In the genomic region with DNA sequence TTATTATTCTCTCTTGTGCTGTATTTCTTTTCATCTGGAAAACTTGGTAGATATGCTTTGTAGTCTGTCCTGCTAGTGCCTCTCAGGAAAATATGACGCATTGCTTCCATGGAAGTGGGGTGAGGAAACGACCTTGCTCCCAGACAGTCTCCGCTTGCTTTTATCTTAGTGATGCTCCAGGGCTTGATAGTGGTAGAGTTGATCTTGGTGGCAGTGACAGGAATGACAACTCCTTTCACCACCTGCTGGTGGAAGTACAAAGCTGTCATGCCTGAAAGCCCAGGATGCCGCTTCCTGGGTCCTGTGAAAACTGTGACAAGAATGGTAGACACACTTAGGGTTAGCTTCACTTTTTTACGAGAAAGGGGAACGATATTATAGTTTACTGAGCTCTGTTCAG, we compare ENCODE assay signal across 13 mouse cellular contexts. TPM values are rescaled to one million over a fixed set of nuclear protein-coding genes. Genes with fewer than 3 reads are reported as not detected.
DNase-seq lines count a peak whose midpoint lies in the region; ATAC-seq and TF ChIP-seq lines count a peak whose summit lies in the region.
"Had no signal": no experiment of that assay in that cellular context is flagged by ENCODE, and none has a peak within 500 bp of the region (broad histone marks: within the 10 kb centered on the region; RNA-seq: fewer than 3 reads in every experiment).

No protein-coding gene starts in this region.

- no peaks in the 10 kb centered on the region for H3K36me3 ChIP-seq in intestine, postnatal 0 days (ENCODE audit: control insufficient read depth, insufficient read depth)
- no peaks in the 10 kb centered on the region for H3K36me3 ChIP-seq in intestine, embryonic 16.5 days (ENCODE audit: control insufficient read depth, insufficient read depth, low read length)
- H3K36me3 ChIP-seq in heart, embryonic 14.5 days (ENCODE audit: control insufficient read depth, insufficient read depth, low read length), result peaks cover 4% of the 10 kb centered on the region
- H3K36me3 ChIP-seq: hindbrain, embryonic 12.5 days; neural tube, embryonic 15.5 days had no signal

- DNase-seq in 416B (ENCODE audit: low read depth), result peak; percentile 54
- peak; percentile 25 for DNase-seq in brain, adult 2 months (ENCODE audit: low read depth, low spot score)
- no peak for DNase-seq in natural killer cell, adult 2 months (ENCODE audit: low spot score in 2 of 2)
- no peak for DNase-seq in frontal cortex, postnatal 14 days (ENCODE audit: low spot score in 2 of 2)
- no peak for DNase-seq in layer of hippocampus, adult 11-12 months (ENCODE audit: low spot score)
- DNase-seq: gastrocnemius, adult 2 months; layer of hippocampus, adult 9-11 months had no signal

- ATAC-seq in intestine, postnatal 0 days, result no peak
- no peak for ATAC-seq in intestine, embryonic 16.5 days
- peak; percentile 71; the same call in 1 of the 2 replicates for ATAC-seq in heart, embryonic 14.5 days (ENCODE audit: insufficient number of reproducible peaks, insufficient read depth, low FRiP score, low read depth)

- no peak overlapping the region for H3K4me2 ChIP-seq in intestine, postnatal 0 days (replicated peaks; ENCODE audit: low read depth)
- no peak overlapping the region for H3K4me2 ChIP-seq in intestine, embryonic 16.5 days (ENCODE audit: low read depth, low read length)
- peak overlapping the region; percentile 48 for H3K4me2 ChIP-seq in heart, embryonic 14.5 days (ENCODE audit: low read length)
- H3K4me2 ChIP-seq: hindbrain, embryonic 12.5 days; midbrain, embryonic 12.5 days; neural tube, embryonic 15.5 days had no signal

- H3K27me3 ChIP-seq in intestine, postnatal 0 days (replicated peaks; ENCODE audit: control insufficient read depth, insufficient read depth, low read length), result no peaks in the 10 kb centered on the region
- no peaks in the 10 kb centered on the region for H3K27me3 ChIP-seq in intestine, embryonic 16.5 days (replicated peaks; ENCODE audit: control insufficient read depth, insufficient read depth, low read length)
- H3K27me3 ChIP-seq in heart, embryonic 14.5 days (ENCODE audit: control insufficient read depth, insufficient read depth, low read length), result no peaks in the 10 kb centered on the region
- H3K27me3 ChIP-seq: hindbrain, embryonic 12.5 days; midbrain, embryonic 12.5 days; neural tube, embryonic 15.5 days had no signal

- H3K4me3 ChIP-seq in intestine, postnatal 0 days (ENCODE audit: low read depth, low read length), result no peak overlapping the region
- no peak overlapping the region for H3K4me3 ChIP-seq in intestine, embryonic 16.5 days (ENCODE audit: low read length)
- H3K4me3 ChIP-seq in heart, embryonic 14.5 days (ENCODE audit: control insufficient read depth in 1 of 2, insufficient read depth in 1 of 2, low read depth in 1 of 2, low read length in 2 of 2), result no peak overlapping the region
- H3K4me3 ChIP-seq: gastrocnemius, adult 2 months; hindbrain, embryonic 12.5 days; midbrain, embryonic 12.5 days; neural tube, embryonic 15.5 days had no signal

- peak; percentile 53 for TF ChIP-seq CTCF in intestine, postnatal 0 days (IDR thresholded peaks at IDR 0.05; ENCODE audit: low read depth)

- WGBS in intestine, postnatal 0 days, result 80% methylated on average over 6 of the region's 6 CpGs
- WGBS in intestine, embryonic 16.5 days, result 80% methylated on average over 6 of the region's 6 CpGs
- 20% methylated on average over 6 of the region's 6 CpGs for WGBS in heart, embryonic 14.5 days

- no peak overlapping the region for H3K27ac ChIP-seq in intestine, postnatal 0 days (ENCODE audit: low read depth, low read length)
- H3K27ac ChIP-seq in intestine, embryonic 16.5 days (ENCODE audit: low read length), result no peak overlapping the region
- H3K27ac ChIP-seq in heart, embryonic 14.5 days (replicated peaks in 1 of 2; ENCODE audit: control insufficient read depth in 1 of 2, insufficient read depth in 1 of 2, low read depth in 2 of 2, low read length in 2 of 2), result peak overlapping the region; percentile 76 to 90
- H3K27ac ChIP-seq: gastrocnemius, adult 2 months; hindbrain, embryonic 12.5 days; midbrain, embryonic 12.5 days; neural tube, embryonic 15.5 days had no signal

- 0 out of 2 replicates have a peak, but pooled peaks cover 2% of the 10 kb centered on the region for H3K4me1 ChIP-seq in intestine, postnatal 0 days (replicated peaks; ENCODE audit: control insufficient read depth, insufficient read depth, low read length)
- H3K4me1 ChIP-seq in intestine, embryonic 16.5 days (ENCODE audit: control insufficient read depth, insufficient read depth, low read length), result 0 out of 2 replicates have a peak, but pooled peaks cover 3% of the 10 kb centered on the region
- peaks cover 0 to 2% of the 10 kb centered on the region in 2 experiments; a peak in 1 of 4 replicates for H3K4me1 ChIP-seq in heart, embryonic 14.5 days (ENCODE audit: control insufficient read depth in 2 of 2, insufficient read depth in 2 of 2, low read length in 2 of 2)
- H3K4me1 ChIP-seq: hindbrain, embryonic 12.5 days; midbrain, embryonic 12.5 days had no signal

- no peaks in the 10 kb centered on the region for H3K9me3 ChIP-seq in intestine, postnatal 0 days (ENCODE audit: control insufficient read depth)
- H3K9me3 ChIP-seq in intestine, embryonic 16.5 days (ENCODE audit: control insufficient read depth, low read length), result no peaks in the 10 kb centered on the region
- no peaks in the 10 kb centered on the region for H3K9me3 ChIP-seq in heart, embryonic 14.5 days (ENCODE audit: control insufficient read depth, low read length)
- H3K9me3 ChIP-seq: hindbrain, embryonic 12.5 days; midbrain, embryonic 12.5 days; neural tube, embryonic 15.5 days had no signal

- no peak overlapping the region for H3K9ac ChIP-seq in intestine, postnatal 0 days (ENCODE audit: low read depth, low read length)
- H3K9ac ChIP-seq in intestine, embryonic 16.5 days (ENCODE audit: low read depth, low read length), result no peak overlapping the region
- H3K9ac ChIP-seq in heart, embryonic 14.5 days (ENCODE audit: low read length), result no peak overlapping the region
- H3K9ac ChIP-seq: hindbrain, embryonic 12.5 days; midbrain, embryonic 12.5 days; neural tube, embryonic 15.5 days had no signal

RNA-seq across cellular contexts. Expression of a gene that starts 9.8 kb away (rescaled TPM):
- polyA plus RNA-seq in intestine, postnatal 0 days (2015; fragmentation: Nextera tagmentation; extraction: Ambion mirVana), result 3.2 and 3.5 TPM in 2 replicates
- 3.4 and 3.9 TPM in 2 replicates for polyA plus RNA-seq in intestine, embryonic 16.5 days (2015; fragmentation: Nextera tagmentation; extraction: Ambion mirVana)
- polyA plus RNA-seq in heart, embryonic 14.5 days (2014; fragmentation: Nextera tagmentation; extraction: Ambion mirVana), result 12.8 and 15.3 TPM in 2 replicates

RNA-seq across cellular contexts. Expression of a gene that starts 49.2 kb away (rescaled TPM):
- polyA plus RNA-seq in intestine, postnatal 0 days (2015; fragmentation: Nextera tagmentation; extraction: Ambion mirVana), result 16.4 and 19.1 TPM in 2 replicates
- polyA plus RNA-seq in intestine, embryonic 16.5 days (2015; fragmentation: Nextera tagmentation; extraction: Ambion mirVana), result 20.6 and 22.7 TPM in 2 replicates
- 38.0 and 39.2 TPM in 2 replicates for polyA plus RNA-seq in heart, embryonic 14.5 days (2014; fragmentation: Nextera tagmentation; extraction: Ambion mirVana)

RNA-seq across cellular contexts. Expression of a gene that starts 49.3 kb away (rescaled TPM):
- polyA plus RNA-seq in intestine, postnatal 0 days (2015; fragmentation: Nextera tagmentation; extraction: Ambion mirVana), result 4.4 and 5.5 TPM in 2 replicates
- polyA plus RNA-seq in intestine, embryonic 16.5 days (2015; fragmentation: Nextera tagmentation; extraction: Ambion mirVana), result 7.2 and 8.6 TPM in 2 replicates
- polyA plus RNA-seq in heart, embryonic 14.5 days (2014; fragmentation: Nextera tagmentation; extraction: Ambion mirVana), result 6.8 and 8.2 TPM in 2 replicates

Comparison
In these comparisons a context has a peak if more than half of its experiments do, and no peak if none do; other contexts are left out.
1. H3K27ac ChIP-seq: peak in heart, embryonic 14.5 days (2 of 2); none in intestine, postnatal 0 days (single experiment) and intestine, embryonic 16.5 days (single experiment).
2. DNase-seq: peak in 416B (single experiment) and brain, adult 2 months (single experiment); none in natural killer cell, adult 2 months (0 of 2), frontal cortex, postnatal 14 days (0 of 2) and layer of hippocampus, adult 11-12 months (single experiment).